Mouse (Mus musculus) kidney, postnatal 0 days (tissue): ENCODE data around the gene Tcp11. TPM values are rescaled to one million over a fixed set of nuclear protein-coding genes. Genes with fewer than 3 reads are reported as not detected.

Experiments used
- ATAC-seq: fragments of 200-750 bp; cut with Nextera tagmentation; replicated peaks from 2 replicates; pipeline ENCODE4 v1.8.0; 2017; ENCODE audit warnings: low read depth, moderate number of reproducible peaks, moderate TSS enrichment, moderate library complexity; ENCODE audit not compliant: low FRiP score
- DNase-seq: peaks from one replicate; pipeline ENCODE4 v3.0.0-alpha.2; 2016; ENCODE audit warnings: low spot score
- H3K27ac ChIP-seq: fragments of 300-500 bp; sonication (generic); 2 replicates; pipeline ENCODE4 v1.5.1; 2014; ENCODE audit warnings: mild to moderate bottlenecking
- H3K27me3 ChIP-seq: fragments of 300-500 bp; sonication (generic); 2 replicates; pipeline ENCODE4 v1.6.1; 2014; ENCODE audit warnings: low read length, mixed read lengths; ENCODE audit not compliant: insufficient read depth
- H3K36me3 ChIP-seq: fragments of 300-500 bp; sonication (generic); 2 replicates; pipeline ENCODE4 v1.6.1; 2014; ENCODE audit warnings: low read length, mixed read lengths; ENCODE audit not compliant: insufficient read depth
- H3K4me1 ChIP-seq: fragments of 300-500 bp; sonication (generic); replicated peaks from 2 replicates; pipeline ENCODE4 v1.6.1; 2014; ENCODE audit warnings: antibody characterized with exemption, low read length, mixed read lengths; ENCODE audit not compliant: insufficient read depth
- H3K4me2 ChIP-seq: fragments of 300-500 bp; sonication (generic); 2 replicates; pipeline ENCODE4 v1.6.1; 2014; ENCODE audit warnings: mild to moderate bottlenecking, low read length, moderate library complexity, mixed read lengths
- H3K4me3 ChIP-seq: fragments of 300-500 bp; sonication (generic); replicated peaks from 2 replicates; pipeline ENCODE4 v1.5.1; 2014; ENCODE audit warnings: low read depth, low read length
- H3K9ac ChIP-seq: fragments of 300-500 bp; sonication (generic); 2 replicates; pipeline ENCODE4 v1.6.1; 2014; ENCODE audit warnings: low read depth, low read length
- H3K9me3 ChIP-seq: fragments of 300-500 bp; sonication (generic); replicated peaks from 2 replicates; pipeline ENCODE4 v1.6.1; 2016; ENCODE audit warnings: low read length, inconsistent platforms, mixed read lengths
- CTCF ChIP-seq: IDR thresholded peaks from 2 replicates; pipeline ENCODE4 v1.5.1; 2016; ENCODE audit warnings: antibody characterized with exemption, low read depth, mild to moderate bottlenecking, moderate library complexity
- WGBS: fragments of 180-500 bp; shearing (Covaris S2); extraction: QIAGEN DNeasy Blood & Tissue Kit; methylation state at CpG from one replicate; pipeline ENCODE4 v1.1.7; 2014; 5-methylcytosine and 5-hydroxymethylcytosine counted together
- polyA plus RNA-seq: library from polyadenylated mRNA; unstranded; fragments of >200 nt; fragmentation: Nextera tagmentation; extraction: Ambion mirVana; gene quantifications from 2 replicates; pipeline ENCODE4 v1.2.1, GENCODE M21; 2015

Tcp11 gene
- polyA plus RNA-seq, 1 experiment from 2014 or later = 5.8 TPM

DNA sequence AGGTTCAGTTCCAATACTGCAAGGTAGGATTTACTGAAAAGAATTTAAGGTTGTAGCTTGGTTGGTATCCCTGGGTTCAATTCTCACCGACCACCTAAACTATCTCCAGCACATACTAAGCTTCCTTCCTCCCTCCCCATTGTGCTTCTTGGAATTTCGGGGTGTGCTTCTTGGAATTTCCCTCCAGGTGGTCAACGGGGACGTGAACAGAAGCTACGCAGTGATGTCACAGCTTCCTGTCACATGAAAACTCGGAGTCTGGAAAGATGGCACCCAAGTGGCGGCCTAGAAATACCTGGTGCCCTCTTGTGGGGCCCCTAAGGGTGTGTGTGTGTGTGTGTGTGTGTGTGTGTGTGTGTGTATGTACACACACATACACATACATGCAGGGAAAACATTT, 1.4 kb upstream of the Tcp11 start:
- peak; percentile 3; the same call in 1 of the 2 replicates for TF ChIP-seq CTCF
- Histone ChIP-seq H3K27me3 (no peaks in the 10 kb centered on the region), H3K9ac (no peak overlapping the region), H3K9me3 (no peaks in the 10 kb centered on the region), H3K36me3 (no peaks in the 10 kb centered on the region), H3K4me2 (no peak overlapping the region), H3K27ac (no peak overlapping the region), H3K4me3 (no peak overlapping the region), H3K4me1 (peaks cover 3% of the 10 kb centered on the region; the same call in 1 of the 2 replicates)
- DNase-seq (no peak), ATAC-seq (no peak)
- WGBS = 87% methylated on average over 7 of the region's 7 CpGs

- H3K27me3 ChIP-seq = no peaks in the 10 kb centered on the region
- H3K36me3 ChIP-seq = no peaks in the 10 kb centered on the region
- no peak for DNase-seq
- H3K4me2 ChIP-seq = no peak overlapping the region
- H3K4me3 ChIP-seq = no peak overlapping the region
- ATAC-seq = no peak
- TF ChIP-seq CTCF = peak; percentile 63
- H3K9me3 ChIP-seq = no peaks in the 10 kb centered on the region
- 71% methylated on average over 9 of the region's 9 CpGs for WGBS
- H3K27ac ChIP-seq = no peak overlapping the region
- H3K4me1 ChIP-seq = peaks cover 3% of the 10 kb centered on the region; the same call in 1 of the 2 replicates
- H3K9ac ChIP-seq = no peak overlapping the region
These were observed 946 bp upstream of the Tcp11 start for GRCm38 (mm10) chr17:28081385-28081784.

- no peak overlapping the region for H3K9ac ChIP-seq
- H3K9me3 ChIP-seq = no peaks in the 10 kb centered on the region
- H3K27me3 ChIP-seq = no peaks in the 10 kb centered on the region
- H3K36me3 ChIP-seq = no peaks in the 10 kb centered on the region
- no peak for DNase-seq
- no peak for TF ChIP-seq CTCF
- H3K4me3 ChIP-seq = peak overlapping the region; percentile 64; the same call in 1 of the 2 replicates
- no peak for ATAC-seq
- peak overlapping the region; percentile 14; the same call in 1 of the 2 replicates for H3K27ac ChIP-seq
- H3K4me2 ChIP-seq = peak overlapping the region; percentile 100; the same call in 1 of the 2 replicates
- WGBS = 21% methylated on average over 9 of the region's 9 CpGs
- H3K4me1 ChIP-seq = peaks cover 3% of the 10 kb centered on the region; the same call in 1 of the 2 replicates
These were observed 352 bp upstream of the Tcp11 start for GRCm38 (mm10) chr17:28080817-28081165.

- TF ChIP-seq CTCF = peak; percentile 84
- H3K9ac ChIP-seq = peak overlapping the region; percentile 65
- H3K4me2 ChIP-seq = peak overlapping the region; percentile 100
- peak overlapping the region; percentile 64 for H3K4me3 ChIP-seq
- DNase-seq (peak; percentile 92), ATAC-seq (peak; percentile 23)
- under 1% methylated on average over 25 of the region's 25 CpGs for WGBS
- H3K27ac ChIP-seq = peak overlapping the region; percentile 54; the same call in 1 of the 2 replicates
- H3K36me3 ChIP-seq = no peaks in the 10 kb centered on the region
- H3K27me3 ChIP-seq = no peaks in the 10 kb centered on the region
- peaks cover 3% of the 10 kb centered on the region; the same call in 1 of the 2 replicates for H3K4me1 ChIP-seq
- H3K9me3 ChIP-seq = no peaks in the 10 kb centered on the region
These were observed 821 bp downstream of the Tcp11 start for GRCm38 (mm10) chr17:28079618-28080017.

GRCm38 (mm10) chr17:28078028-28078427, 2.4 kb downstream of the Tcp11 start:
- TF ChIP-seq CTCF = no peak
- Histone ChIP-seq H3K9ac (no peak overlapping the region), H3K27ac (no peak overlapping the region), H3K36me3 (no peaks in the 10 kb centered on the region), H3K27me3 (no peaks in the 10 kb centered on the region), H3K4me3 (no peak overlapping the region), H3K4me1 (peaks cover 3% of the 10 kb centered on the region; the same call in 1 of the 2 replicates), H3K9me3 (no peaks in the 10 kb centered on the region), H3K4me2 (no peak overlapping the region)
- 81% methylated on average over 9 of the region's 9 CpGs for WGBS
- ATAC-seq (no peak), DNase-seq (no peak)

GRCm38 (mm10) chr17:28074486-28074885, 6.0 kb downstream of the Tcp11 start:
- peaks cover under 1% of the 10 kb centered on the region for H3K4me1 ChIP-seq
- H3K36me3 ChIP-seq = no peaks in the 10 kb centered on the region
- WGBS = 59% methylated on average over 7 of the region's 7 CpGs
- no peaks in the 10 kb centered on the region for H3K27me3 ChIP-seq
- H3K27ac ChIP-seq = no peak overlapping the region
- no peak overlapping the region for H3K4me3 ChIP-seq
- TF ChIP-seq CTCF = no peak
- H3K9me3 ChIP-seq = no peaks in the 10 kb centered on the region
- no peak for DNase-seq
- no peak overlapping the region for H3K4me2 ChIP-seq
- no peak overlapping the region for H3K9ac ChIP-seq
- no peak for ATAC-seq

DNA sequence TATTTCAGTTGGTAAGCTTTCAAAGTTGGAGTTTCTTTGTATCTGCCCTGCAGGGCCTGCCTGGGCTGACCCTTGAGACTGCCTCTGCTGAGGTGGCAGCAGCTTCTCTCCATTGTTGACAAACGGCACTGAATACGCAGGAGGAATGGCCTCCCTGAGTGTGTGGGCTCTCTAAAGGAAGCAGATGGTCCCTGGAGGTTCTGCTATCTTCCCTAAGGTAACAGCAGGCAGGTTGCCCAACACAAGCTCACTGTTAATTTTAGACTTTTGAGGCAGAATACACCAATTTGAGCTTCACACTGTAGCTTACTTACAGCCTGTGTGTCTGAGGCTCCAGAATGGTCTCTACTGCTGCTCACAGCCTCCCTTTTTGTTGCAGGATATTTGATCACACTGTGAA, 7.7 kb downstream of the Tcp11 start:
- 88% methylated on average over 2 of the region's 2 CpGs for WGBS
- Histone ChIP-seq H3K27me3 (no peaks in the 10 kb centered on the region), H3K4me1 (peaks cover 3% of the 10 kb centered on the region; the same call in 1 of the 2 replicates), H3K9me3 (no peaks in the 10 kb centered on the region), H3K4me3 (no peak overlapping the region), H3K4me2 (no peak overlapping the region), H3K27ac (no peak overlapping the region), H3K36me3 (no peaks in the 10 kb centered on the region), H3K9ac (no peak overlapping the region)
- no peak for ATAC-seq
- no peak for TF ChIP-seq CTCF
- no peak for DNase-seq
